Mouse (Mus musculus): Measurements from ENCODE around the gene Wsb2.
A peak's percentile ranks its signal among the peaks of the same experiment; 100 is the strongest.
"Not testable (repeated sequence)": the region's sequence is repeated elsewhere in the genome, so short reads cannot be mapped to it uniquely, and the experiment has no call there.

Gene Wsb2

DNA sequence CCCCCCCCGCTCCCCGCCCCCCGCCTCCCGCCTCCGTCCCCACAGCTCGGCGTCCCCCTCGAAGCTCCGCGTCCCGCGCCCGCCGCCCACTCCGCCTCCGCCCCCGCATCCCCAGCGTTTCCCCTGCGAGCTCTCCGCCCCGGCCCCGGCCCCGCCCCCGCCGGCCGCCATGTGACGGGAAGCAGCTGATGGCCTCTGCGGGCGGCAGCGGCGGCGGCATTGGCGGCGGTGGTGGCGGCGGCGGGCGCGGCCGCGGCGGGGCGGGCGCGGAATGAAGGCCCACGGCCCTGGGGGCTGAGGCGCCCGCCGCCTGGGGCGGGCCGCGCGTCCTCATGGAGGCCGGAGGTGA lies at the start of gene Wsb2:
Wsb2 (plus strand) TSS at position 176 of the 349 bp plus-strand sequence.
- peak; percentile 74 to 76 for DNase-seq

DNA sequence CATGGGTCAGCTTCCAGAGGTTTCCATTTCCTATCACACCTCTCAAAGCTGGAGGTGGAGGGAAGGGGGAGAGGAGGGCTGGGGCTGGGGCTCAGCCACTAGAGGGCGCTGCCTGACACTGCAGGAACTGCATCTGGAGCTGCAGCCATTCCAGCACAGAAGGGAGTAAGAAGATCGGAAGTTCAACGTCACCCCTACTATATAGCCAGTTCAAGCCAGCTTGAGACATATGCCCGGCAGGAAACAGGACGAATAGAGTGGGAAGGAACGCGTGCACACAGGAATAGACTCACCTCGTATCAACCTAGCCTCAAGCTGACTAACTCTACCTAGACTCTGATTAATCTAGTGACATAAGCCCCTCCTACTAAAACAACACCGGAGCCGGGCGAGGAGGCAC lies 49.4 kb upstream of the Wsb2 start:
- peak; percentile 72 to 82 for DNase-seq

DNA sequence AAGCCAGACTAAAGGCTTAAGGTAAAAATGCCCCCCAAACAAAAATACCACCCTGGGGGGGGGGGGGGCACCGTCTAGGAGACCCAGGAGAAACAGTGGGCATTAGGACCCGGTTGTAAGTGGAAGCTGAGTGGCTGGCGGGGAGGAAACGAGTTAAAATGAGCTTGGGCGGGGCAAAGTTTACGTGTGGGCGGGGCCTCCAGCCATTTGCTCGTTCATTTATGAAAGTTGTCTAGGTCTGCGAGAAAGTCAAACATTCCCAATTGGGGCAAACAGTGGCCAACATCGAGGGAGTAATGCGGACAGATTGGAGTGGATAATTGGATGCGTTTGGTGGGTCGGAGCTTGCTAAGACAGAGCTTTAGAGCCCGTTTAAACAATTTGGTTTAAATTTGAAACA lies 43.7 kb upstream of the Wsb2 start:
- DNase-seq, result peak; percentile 66 to 84

DNA sequence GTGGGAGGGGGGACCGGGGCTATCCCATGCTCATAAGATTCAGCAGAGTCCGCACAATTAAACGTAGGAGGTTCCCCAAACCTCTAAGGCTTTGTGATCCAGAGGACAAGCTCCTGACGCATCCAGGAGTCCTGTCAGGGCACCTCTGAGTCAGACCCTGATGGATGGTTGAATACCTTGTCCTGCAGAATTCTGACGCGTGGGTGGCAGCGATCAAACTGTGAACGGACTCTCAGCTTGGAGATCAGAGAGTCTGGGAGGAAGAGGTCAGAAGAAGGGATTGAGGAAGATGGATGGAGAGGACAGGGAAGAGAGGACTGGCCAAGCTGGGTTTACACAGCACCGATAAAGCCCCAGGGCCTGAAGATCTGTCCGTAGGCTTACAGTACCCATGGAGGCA lies 43.2 kb upstream of the Wsb2 start:
- DNase-seq, result no peak

DNA sequence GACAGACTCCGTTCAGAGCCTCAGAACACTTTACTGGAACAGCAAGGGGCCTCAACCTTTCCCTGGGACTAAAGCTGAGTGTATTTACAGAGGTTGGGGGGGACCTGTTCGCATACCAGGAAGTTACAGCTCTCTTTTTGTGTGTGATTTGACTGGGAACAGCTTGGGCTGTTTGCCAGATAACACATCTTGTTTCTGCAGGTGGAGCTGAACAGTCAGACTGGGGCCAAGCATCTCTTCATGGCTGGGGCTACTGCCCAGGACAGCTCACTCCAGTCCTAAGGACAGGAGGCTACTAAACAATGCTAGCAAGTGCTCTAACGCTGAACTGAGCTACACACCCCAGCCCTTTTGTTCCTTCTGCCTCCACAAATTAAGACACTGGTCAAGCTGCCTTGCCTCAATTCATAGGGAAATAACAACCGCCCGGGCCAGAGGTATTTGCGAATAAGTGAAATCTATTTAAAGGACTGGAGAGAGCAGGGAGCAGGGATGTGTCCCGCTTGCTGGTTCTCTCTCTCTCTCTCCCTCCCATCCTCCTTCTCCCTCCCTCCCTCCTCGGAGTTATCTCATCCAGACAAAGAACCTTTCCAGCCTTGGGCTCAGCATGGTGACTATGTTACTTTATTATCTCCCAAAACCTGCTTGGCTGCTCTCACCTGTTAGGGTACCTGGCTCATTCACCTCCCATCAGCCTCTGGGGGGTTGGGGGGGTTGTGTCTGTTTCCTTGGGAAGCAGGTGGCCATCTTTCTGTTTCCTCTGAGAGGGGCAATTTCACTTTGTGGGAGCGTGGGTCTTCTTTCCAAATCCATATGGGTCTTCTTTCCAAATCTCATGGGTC lies 42.3 kb upstream of the Wsb2 start:
- no peak for DNase-seq

DNA sequence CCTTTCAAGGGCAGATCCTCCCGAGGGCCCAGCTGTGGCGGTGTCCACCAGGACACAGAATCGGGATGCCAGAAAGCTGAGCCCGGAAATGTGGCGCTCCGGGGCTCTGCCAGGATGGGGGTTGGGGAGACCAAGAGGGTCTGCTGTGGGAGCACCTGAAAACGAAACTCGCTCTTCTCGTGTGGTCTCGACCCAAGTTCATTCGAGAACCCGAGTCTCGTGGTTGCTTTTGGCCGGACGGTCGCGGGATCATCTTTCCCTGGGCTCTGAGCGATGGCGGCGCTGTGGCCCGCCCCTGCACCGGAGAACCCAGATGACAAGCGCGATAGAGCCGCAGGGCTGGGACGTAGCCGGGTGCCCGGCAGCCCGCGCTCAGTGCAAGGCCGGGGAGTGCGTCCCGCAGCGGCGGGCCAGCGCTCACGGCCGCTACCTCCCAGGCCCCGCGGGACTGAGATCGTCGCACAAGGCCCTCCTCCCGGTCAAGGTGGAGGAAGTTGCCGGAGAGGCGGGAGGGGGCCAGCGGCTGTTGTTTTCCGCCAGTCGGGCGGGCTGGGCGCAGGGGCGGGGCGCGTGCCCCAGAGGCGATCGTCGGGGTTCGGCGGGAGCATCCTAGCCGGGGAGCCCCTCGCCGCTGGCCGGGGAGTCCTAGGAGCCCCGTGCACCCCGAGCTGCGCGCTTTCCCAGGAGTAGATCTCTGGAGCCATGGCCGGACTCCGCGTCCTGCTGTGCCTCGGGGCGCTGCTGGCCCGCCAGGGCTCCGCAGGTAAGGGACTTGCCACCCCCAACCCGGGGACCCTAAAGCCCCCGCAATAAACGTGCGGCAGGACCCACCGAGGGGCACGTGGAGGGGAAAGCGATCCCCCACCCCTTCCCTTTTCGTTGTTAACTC lies 38.1 kb upstream of the Wsb2 start, which contains the start of gene Vsig10:
Vsig10 (plus strand) TSS at position 343 of the 889 bp plus-strand sequence.
- peak; percentile 62 to 65 for DNase-seq

DNA sequence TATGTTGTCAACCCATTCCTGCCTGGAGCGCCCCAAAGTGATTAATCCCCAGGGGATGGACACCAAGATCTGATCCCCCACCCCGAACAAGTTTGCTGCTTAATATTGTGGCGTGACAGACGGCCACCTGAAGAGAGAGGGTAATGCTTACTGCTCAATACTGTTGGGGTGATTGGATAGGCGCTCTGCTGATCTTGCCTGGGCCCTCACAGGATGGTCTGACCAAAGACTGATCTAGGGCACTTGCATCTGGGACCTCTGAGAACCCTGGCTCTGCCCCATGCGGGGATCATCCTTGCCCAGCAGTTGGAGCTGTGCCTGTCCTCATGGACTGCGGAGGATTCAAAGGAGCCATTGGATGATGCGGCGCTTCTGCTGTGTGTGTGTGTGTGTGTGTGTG lies 33.4 kb upstream of the Wsb2 start:
- no peak for DNase-seq

DNA sequence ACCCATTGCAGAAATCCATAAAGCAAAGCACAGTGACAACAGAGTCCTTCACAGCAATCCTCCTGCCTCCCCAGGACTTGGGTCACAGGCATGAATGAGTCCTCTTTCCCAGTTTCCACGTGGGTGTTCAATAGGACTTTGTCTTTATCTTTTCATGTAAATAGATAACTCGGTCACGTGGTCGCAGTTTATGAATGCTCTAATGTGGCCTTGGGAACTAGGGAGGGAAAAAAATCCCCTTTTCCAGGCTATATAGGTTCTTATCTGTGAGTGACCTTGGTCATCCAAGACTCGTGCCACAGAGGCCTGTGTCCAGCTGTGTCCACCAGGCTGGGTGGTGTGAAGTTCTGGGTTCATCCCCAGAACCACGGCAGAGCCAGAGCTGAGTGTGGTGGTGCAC lies 30.7 kb upstream of the Wsb2 start:
- no peak for DNase-seq

DNA sequence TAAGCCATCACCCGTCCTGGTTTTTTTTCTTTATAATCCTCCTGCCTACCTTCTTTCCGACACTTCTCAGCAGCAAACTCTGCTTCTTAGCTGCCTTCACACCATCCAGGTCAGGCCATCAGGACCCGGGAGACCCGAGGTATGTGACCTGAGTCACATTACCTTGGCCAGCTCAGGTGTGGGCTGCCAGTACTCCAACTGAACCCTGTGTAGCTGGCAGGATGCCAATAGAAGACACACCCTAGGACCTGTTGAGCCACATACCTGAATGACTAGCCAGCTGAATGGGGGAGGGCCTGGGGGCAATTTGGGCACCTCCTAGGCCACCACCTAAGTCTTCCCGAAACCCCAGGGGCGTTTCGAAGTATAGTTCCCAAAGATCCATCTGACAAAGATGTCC lies 26.6 kb upstream of the Wsb2 start:
- DNase-seq, result peak in 1 of 2 experiments; percentile 24

DNA sequence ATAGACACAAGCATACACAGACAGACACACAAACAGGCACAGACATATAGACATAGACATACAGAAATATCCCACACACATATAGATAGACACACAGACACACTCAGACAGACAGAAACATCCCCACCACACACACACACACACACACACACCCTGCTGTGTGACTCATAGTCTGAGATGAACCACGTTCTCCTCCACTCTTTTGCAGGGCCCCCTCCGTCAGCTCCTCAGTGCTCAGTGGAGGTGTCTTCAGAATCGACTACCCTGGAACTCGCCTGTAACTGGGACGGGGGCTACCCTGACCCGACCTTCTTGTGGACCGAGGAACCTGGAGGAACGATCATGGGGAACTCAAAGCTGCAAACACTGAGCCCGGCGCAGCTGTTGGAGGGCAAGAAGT lies 19.1 kb upstream of the Wsb2 start:
- DNase-seq, result no peak

DNA sequence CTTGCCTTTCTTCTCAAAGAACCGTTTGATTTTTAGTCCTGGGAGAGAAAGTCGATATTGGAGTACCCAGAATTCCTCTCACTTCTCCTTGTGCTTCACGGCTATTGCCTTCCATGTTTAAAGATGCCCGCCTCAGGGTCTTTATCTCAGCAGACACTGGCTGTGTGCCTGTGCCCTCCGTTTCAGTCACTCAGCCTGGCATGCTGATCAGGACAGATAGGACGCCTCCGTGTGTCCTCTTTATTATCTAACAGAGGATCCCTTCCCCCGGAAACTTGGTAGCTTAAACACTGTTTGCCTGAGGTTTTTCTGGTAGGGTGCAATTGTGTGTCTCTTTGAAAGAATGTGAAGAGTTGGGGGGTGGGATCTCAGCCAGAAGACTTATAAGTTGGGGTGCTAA lies 18.6 kb upstream of the Wsb2 start:
- DNase-seq, result no peak

DNA sequence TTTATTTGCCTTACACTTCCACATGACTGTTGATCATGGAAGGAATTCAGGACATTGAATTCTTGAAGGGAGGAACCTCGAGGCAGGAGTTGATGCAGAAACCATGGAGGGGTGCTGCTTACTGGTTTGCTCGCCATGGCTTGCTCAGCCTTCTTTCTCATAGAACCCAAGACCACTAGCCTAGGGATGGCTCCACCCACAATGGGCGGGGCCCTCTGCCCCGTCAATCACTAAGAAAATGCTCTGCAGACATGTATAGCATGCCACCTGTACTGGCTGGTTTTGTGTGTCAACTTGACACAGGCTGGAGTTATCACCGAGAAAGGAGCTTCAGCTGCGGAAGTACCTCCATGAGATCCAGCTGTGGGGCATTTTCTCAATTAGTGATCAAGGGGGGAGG lies 17.0 kb upstream of the Wsb2 start:
- DNase-seq, result no peak

DNA sequence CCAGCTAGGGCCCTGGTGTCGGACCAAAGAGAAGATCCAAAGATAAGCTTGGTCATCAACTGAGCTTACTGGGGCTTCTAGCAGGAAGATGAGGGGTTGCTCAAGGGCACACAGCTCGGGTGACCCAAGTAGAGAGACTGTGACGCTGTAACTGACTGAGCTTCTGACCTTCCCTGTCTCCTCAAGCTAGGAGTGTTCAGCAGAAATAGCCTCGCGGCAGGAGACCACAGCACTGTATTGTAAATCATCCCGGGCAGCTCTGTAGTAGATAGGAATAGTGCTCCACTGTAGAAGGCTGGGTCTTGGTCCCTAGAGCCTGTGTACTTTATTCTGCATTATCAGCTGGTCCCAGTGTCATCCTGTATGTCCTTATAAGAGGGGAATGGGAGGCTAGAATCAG lies 15.2 kb upstream of the Wsb2 start:
- DNase-seq, result no peak

DNA sequence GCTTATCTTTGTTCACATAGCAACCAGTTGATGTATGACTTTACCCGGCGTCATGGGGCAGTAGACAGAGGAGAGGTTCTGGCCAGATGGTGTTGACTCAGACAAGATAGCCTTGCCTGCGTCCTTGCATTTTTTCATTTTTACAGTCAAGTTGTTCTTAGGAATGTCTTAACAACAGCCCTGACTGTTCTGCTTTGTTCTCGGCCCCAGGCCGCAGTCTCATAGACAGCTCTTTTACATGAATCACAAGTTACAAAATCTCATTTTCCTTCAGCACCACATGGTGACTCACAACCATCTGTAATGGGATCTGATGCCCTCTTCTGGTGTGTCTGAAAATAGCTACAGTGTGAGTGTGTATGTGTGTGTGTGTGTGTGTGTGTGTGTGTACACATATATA lies 12.6 kb upstream of the Wsb2 start:
- not testable (repeated sequence) for DNase-seq

DNA sequence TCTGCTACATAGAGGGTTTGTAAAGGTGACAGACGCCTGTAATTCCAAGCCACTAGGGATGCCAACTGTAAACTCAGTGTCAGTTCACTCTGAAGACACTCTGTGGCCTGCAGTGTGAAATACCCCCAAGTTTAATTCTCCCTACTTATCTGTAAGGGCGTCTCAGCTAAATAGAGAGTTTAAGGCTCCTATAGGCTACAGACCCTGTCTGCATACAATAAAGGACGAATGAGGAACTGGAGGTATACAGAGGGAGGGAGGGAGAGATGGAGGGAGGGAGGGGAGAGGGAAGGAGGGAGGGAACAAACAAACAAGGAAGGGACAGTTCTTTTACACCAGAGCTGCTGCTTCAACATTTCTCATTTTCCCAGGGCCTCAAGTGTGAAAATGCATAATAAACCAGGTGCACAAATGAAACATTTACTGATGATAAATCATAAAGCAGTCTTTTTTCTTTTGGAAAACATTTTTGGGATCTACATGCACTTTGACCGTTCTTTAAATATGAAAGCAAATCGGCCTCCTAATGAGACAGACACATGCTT lies 11.6 kb upstream of the Wsb2 start:
- DNase-seq, result no peak

DNA sequence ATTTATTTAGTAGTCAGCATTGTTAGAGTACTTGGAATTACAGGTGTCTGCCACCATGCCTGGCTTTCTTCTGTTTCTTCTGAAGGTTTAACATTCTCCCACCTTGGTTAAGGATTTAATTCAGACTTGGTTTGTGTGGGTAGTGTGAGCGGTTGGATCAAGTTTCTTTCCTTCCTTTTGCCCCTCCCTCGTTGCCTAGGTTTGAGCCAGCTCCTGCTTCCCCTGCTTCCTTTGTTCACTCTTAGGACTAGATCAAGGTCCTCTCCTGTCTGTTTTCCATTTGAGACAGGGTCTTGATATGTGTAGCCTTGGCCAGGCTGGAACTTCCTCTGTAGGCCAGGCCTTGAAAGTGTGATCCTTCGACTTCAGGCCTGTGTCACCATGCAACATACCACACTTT lies 10.8 kb upstream of the Wsb2 start:
- no peak for DNase-seq

DNA sequence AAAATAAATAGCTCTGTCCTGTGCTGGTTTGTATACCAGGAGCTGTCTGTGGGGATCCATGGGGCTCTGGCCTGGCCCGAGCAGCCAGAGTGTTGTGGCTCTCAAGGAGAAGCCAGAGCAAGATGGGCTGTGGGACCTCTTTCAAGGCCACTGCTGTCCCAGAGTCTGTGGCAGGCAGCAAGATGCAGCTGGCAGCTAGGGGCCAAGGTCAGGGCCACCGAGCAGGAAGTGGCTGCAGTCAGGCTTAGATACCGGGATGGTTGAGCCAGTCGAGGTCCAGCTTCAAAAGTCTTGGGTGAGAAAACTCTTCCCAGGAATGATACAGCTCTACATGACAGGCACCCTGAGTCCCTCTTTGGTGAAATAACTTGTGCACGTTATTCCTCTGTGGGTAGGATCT lies 10.1 kb upstream of the Wsb2 start:
- no peak for DNase-seq

DNA sequence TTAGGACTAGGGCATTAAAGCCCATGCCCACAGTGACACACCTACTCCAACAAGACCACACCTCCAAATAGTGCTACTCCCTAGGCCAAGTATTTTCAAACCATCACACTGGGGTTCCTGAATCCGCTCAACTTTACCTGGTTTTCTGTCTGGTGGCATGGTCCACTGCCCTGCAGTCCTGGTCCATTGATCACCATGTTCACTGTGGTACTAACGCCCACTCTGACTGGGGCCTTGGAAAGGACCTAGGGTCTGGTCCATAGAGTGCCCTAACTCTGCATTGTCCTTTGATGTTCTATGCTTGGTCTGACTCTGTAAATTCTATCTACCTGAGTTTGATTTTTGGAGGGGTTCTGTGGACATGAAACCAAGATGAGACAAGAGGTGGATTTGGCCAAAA lies 9.3 kb upstream of the Wsb2 start:
- no peak for DNase-seq

DNA sequence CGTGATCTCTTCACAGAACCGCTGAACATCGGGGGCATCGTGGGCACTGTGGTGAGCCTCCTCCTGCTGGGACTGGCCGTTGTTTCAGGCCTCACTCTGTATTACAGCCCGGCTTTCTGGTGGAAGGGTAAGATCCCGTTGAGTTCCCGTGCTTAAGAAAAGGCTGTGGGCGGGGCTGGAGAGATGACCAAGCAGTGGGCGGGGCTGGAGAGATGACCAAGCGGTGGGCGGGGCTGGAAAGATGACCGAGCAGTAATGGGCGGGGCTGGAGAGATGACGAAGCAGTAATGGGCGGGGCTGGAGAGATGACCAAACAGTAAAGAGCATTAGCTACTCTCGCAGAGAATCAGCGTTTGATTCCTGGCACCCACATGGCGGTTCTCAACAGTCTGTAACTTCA lies 8.8 kb upstream of the Wsb2 start:
- DNase-seq, result peak in 1 of 2 experiments; percentile 69

DNA sequence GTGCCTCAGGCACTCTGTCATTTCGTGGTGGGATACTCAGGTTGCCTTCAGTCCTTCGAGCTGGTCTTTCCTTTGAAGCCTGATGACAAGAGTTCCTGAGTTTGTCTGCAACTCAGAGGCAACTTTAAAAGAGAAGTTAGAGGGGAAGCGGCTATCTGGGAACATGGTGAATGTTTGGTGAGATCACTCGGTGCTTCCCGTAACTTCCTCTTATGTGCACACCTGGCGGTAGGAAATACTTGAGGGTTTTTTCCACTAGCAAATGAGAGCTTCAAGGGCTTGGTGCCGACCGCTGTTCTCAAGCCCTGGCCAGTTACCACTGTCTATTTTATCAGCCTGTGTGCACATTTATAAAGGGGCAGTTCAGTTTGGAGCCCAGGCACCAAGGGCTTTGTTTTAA lies 3.0 kb upstream of the Wsb2 start:
- DNase-seq, result no peak

DNA sequence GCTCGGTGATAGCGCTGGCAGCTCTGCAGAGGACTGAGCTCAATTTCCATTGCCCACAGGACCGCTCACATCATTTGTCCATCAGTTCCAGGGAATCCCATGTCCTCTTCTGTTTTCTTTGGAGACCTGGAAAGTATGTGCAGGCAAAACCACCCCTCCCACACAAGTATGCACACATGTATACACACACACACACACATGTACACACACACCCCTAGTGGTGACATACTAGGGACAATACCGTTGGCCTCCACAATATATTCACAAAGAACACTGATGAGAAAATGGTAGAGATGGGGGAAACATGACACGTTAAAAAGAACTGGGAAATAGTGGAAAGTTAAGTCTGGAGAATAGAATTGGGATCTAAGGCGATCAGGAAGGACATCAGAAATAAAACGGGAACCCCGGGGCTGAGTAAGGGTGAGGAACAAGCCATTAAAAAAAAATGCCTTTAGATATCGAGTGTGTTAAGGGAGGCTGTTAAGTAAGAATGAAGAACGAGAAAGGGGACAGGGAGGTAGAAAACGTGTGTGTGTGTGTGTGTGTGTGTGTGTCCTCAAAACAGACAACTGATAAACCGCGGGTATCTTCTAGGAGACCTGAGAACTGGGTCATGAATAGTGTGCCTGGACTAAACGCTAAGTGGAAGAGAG lies 1.3 kb upstream of the Wsb2 start:
- DNase-seq, result no peak

DNA sequence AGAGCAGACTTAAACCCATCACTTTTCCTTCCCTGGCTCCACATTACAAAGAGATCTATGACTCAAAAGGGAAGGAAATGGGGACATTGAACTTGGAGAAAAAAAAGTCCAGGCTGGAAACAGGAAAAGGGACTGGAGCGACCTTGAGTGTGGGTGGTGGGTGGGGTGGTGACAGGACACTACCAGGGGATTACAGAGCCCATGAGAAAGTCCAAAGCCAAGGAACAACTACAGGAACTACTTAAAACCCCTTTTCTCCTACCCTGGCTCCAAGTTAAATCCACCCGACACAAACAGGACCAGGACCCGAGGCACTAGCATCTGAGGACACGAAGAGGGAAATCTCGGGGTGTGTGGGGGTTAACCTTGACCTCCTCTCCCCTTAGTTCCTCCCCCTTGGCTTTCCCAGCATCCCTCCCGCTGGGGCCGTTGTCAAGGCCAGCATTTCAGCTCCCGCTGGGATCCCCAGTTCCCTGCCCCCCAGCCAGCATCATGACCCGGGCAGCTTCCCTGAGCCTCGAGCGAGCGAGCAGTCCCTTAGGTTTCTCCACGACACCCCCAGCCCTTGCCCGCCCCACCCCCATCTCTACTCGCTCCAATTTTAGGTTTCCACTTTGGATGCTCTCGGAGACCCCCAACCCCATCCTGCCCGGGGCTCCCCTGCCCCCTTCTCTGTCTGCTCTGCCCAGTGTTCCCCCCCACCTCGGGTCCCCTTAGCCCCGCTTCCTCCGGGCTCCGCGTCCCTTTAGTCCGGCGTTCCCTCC lies 557 bp upstream of the Wsb2 start:
- peak; percentile 39 to 55 for DNase-seq
